Mouse (Mus musculus) cerebellum, adult 2 months (tissue): Measurements from ENCODE around the gene Plekhh2. TPM values are rescaled to one million over a fixed set of nuclear protein-coding genes. Genes with fewer than 3 reads are reported as not detected.

Experiments used
- DNase-seq, 2 experiments: peaks; one replicate each; pipeline ENCODE4 v3.0.0; 2021
- H3K27ac ChIP-seq: fragments of 200-500 bp; 2 replicates; pipeline ENCODE4 v1.5.1; 2012; ENCODE audit warnings: low read length, control low read depth, inconsistent platforms; ENCODE audit not compliant: insufficient read depth
- H3K27me3 ChIP-seq: fragments of 200-500 bp; 2 replicates; pipeline ENCODE4 v1.6.1; 2012; ENCODE audit warnings: inconsistent platforms, mild to moderate bottlenecking, low read length, moderate library complexity; ENCODE audit not compliant: control insufficient read depth, insufficient read depth
- H3K4me1 ChIP-seq: fragments of 200-500 bp; 2 replicates; pipeline ENCODE4 v1.6.1; 2011; ENCODE audit warnings: low read length; ENCODE audit not compliant: control insufficient read depth, insufficient read depth
- H3K4me3 ChIP-seq: fragments of 200-500 bp; replicated peaks from 2 replicates; pipeline ENCODE3; 2011; ENCODE audit warnings: mild to moderate bottlenecking, low read depth, low read length, control low read depth; ENCODE audit not compliant: insufficient read depth
- CTCF ChIP-seq: fragments of 200-500 bp; IDR thresholded peaks from 2 replicates; pipeline ENCODE4 v1.5.1; 2011; ENCODE audit warnings: low read depth, mild to moderate bottlenecking, control low read depth, low read length, moderate library complexity, borderline replicate concordance; ENCODE audit not compliant: insufficient read depth
- POLR2A ChIP-seq: fragments of 200-500 bp; IDR thresholded peaks from 2 replicates; pipeline ENCODE4 v1.6.1; 2011; ENCODE audit warnings: low read length, control low read depth, borderline replicate concordance; ENCODE audit not compliant: insufficient read depth
- WGBS: fragments of 180-500 bp; shearing (Covaris S2); methylation state at CpG from one replicate; pipeline ENCODE4 v1.1.7; 2018; 5-methylcytosine and 5-hydroxymethylcytosine counted together
- polyA plus RNA-seq: library from polyadenylated mRNA; depleted of rRNA; stranded (reverse); fragments of >200 nt; gene quantifications from 2 replicates; pipeline ENCODE4 v1.2.3, GENCODE M21; 2012

Plekhh2 gene
- polyA plus RNA-seq, 1 experiment: 5.3 TPM

DNA sequence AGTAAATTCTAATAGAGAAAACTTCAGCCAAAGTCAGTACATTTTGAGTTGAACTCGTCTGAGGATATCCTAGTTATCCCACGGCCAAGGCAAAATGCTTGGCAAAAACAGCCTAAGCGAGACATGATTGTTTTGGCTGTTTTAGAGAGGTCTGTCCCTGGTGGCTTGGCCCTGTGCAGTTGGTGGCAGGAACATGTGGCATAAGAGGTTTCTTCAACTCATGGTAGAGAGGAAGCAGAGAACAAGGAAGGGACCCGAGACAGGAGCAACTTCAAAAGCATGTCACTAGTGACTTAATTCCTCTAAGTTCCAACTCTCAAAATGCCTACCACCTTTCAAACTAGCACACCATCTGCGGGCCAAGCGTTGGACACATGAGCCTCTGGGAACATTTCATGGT is 108.9 kb downstream of the Plekhh2 start:
- no peak for DNase-seq
- WGBS: 68% methylated on average over 6 of the region's 6 CpGs
- TF ChIP-seq CTCF (no peak), POLR2A (no peak)

GRCm38 (mm10) chr17:84621209-84621608 is 109.5 kb downstream of the Plekhh2 start:
- TF ChIP-seq POLR2A: no peak
- no peak for TF ChIP-seq CTCF
- 75% methylated on average over 6 of the region's 6 CpGs for WGBS
- Histone ChIP-seq H3K4me3 (no peak overlapping the region), H3K4me1 (no peaks in the 10 kb centered on the region), H3K27ac (no peak overlapping the region), H3K27me3 (no peaks in the 10 kb centered on the region)
- DNase-seq: no peak

More for the DNA sequence above, 108.9 kb downstream of the Plekhh2 start:
- H3K27ac ChIP-seq: no peak overlapping the region
- no peak overlapping the region for H3K4me3 ChIP-seq
- no peaks in the 10 kb centered on the region for H3K27me3 ChIP-seq
- H3K4me1 ChIP-seq: no peaks in the 10 kb centered on the region

- H3K27me3 ChIP-seq: no peaks in the 10 kb centered on the region
- TF ChIP-seq POLR2A (no peak), CTCF (no peak)
- H3K4me3 ChIP-seq: no peak overlapping the region
- H3K4me1 ChIP-seq: peaks cover 2% of the 10 kb centered on the region
- no peak overlapping the region for H3K27ac ChIP-seq
- WGBS: 78% methylated on average over 4 of the region's 4 CpGs
- no peak for DNase-seq
Observed at GRCm38 (mm10) chr17:84622028-84622427, 110.3 kb downstream of the Plekhh2 start.

GRCm38 (mm10) chr17:84622873-84623272 is 111.2 kb downstream of the Plekhh2 start:
- TF ChIP-seq POLR2A (no peak), CTCF (no peak)
- H3K4me1 ChIP-seq: peaks cover 4% of the 10 kb centered on the region
- DNase-seq: no peak
- H3K27ac ChIP-seq: no peak overlapping the region
- H3K27me3 ChIP-seq: no peaks in the 10 kb centered on the region
- H3K4me3 ChIP-seq: no peak overlapping the region
- WGBS: 57% methylated on average over 2 of the region's 2 CpGs

GRCm38 (mm10) chr17:84626276-84626856 is 114.7 kb downstream of the Plekhh2 start, which contains the start of gene Dync2li1:
Gene Dync2li1, plus strand, starts transcription at chr17:84626496.
- WGBS: under 1% methylated on average over 25 of the region's 25 CpGs
- TF ChIP-seq POLR2A: peak; percentile 48; the same call in 1 of the 2 replicates
- TF ChIP-seq CTCF: no peak
- H3K4me3 ChIP-seq: peak within 1 kb of the TSS; percentile 79
- H3K27me3 ChIP-seq: no peaks in the 10 kb centered on the region
- peak; percentile 91 to 93 for DNase-seq
- no peak within 1 kb of the TSS for H3K27ac ChIP-seq
- H3K4me1 ChIP-seq: peaks cover 4% of the 10 kb centered on the region

- Histone ChIP-seq H3K4me1 (peaks cover 4% of the 10 kb centered on the region), H3K4me3 (peak overlapping the region; percentile 43), H3K27ac (no peak overlapping the region), H3K27me3 (no peaks in the 10 kb centered on the region)
- 25% methylated on average over 9 of the region's 9 CpGs for WGBS
- DNase-seq: peak; percentile 23 to 34
- TF ChIP-seq POLR2A: no peak
- TF ChIP-seq CTCF: no peak
Observed at GRCm38 (mm10) chr17:84626857-84627305, 115.2 kb downstream of the Plekhh2 start.

DNA sequence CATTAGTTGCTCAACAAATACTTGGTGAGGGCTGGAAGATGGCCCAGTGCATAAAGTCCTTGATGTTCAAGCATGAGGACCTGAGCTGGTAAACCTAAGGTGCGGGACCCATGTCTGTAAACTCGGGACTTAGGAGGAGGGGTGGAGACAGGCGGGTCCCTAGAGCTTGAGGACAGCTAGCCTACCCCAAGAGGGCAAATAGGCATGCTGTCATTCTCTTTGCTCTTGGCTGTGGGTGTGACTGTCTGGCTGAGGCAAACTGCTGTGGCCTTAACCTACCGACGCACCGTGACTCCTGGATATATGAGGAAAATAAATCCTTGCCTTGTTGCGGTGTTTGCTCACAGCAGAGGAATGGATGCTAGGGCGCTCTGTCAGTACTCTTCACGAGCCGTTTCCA is 116.0 kb downstream of the Plekhh2 start:
- TF ChIP-seq CTCF (no peak), POLR2A (no peak)
- WGBS: 88% methylated on average over 10 of the region's 10 CpGs
- Histone ChIP-seq H3K27me3 (no peaks in the 10 kb centered on the region), H3K27ac (no peak overlapping the region), H3K4me1 (peaks cover 4% of the 10 kb centered on the region), H3K4me3 (no peak overlapping the region)
- DNase-seq: no peak

DNA sequence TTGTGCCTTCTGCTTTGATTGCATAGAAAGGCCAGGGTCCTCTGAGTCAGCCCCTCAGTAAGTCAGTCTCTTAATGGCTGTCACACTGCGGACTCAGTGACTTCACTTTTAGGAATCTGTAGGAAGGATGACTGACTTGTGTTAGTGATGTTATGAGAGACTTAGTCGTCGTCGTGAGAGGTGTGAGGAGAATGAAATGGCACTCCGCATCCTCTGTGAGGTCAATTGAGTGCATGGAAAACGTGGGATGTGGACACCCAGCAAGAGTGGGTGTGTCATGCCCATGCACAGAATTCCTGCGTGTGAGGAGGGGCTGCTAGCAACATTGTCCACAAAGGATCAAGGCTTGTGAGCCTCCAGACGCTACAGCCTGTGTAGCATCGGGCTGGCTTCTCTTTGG is 116.9 kb downstream of the Plekhh2 start:
- H3K27ac ChIP-seq: no peak overlapping the region
- no peak for DNase-seq
- TF ChIP-seq CTCF (no peak), POLR2A (no peak)
- peaks cover 4% of the 10 kb centered on the region for H3K4me1 ChIP-seq
- 83% methylated on average over 9 of the region's 9 CpGs for WGBS
- no peaks in the 10 kb centered on the region for H3K27me3 ChIP-seq
- no peak overlapping the region for H3K4me3 ChIP-seq
